Mouse (Mus musculus): ENCODE measurements around the gene Clp1. TPM values are rescaled to one million over a fixed set of nuclear protein-coding genes. Genes with fewer than 3 reads are reported as not detected.

Gene Clp1
- polyA plus RNA-seq, 1 experiment from 2014 or later: 16.4 TPM

DNA sequence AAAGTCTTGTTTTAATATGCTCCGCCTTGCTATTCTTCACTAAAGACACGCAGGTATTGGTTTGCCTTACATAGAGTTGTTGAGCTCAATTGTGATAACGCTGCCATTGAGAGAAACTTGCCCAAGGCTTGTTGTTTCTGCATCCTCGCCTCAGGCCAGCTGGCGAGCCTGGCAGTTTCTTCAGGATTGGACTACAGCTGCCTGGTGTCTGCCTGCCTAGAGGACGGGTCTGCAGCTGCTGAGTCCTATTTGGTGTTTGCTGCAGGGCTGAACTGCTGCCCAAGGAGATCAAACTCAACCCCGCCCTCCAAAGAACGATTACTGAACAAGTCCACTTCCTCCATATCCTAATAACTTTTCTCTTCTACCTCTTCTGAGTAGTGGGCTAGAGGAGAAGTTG lies 33.6 kb upstream of the Clp1 start:
- Histone ChIP-seq H3K27ac (replicated peaks) (no peak overlapping the region), H3K36me3 (0 out of 2 replicates have a peak, but pooled peaks cover 3% of the 10 kb centered on the region), H3K9me3 (no peaks in the 10 kb centered on the region), H3K4me1 (no peaks in the 10 kb centered on the region), H3K9ac (no peak overlapping the region), H3K4me3 (no peak overlapping the region), H3K4me2 (no peak overlapping the region), H3K27me3 (replicated peaks) (no peaks in the 10 kb centered on the region; the same call in 1 of the 2 replicates)
- WGBS: 68% methylated on average over 8 of the region's 8 CpGs
- ATAC-seq (ENCODE audit: extremely low read depth, insufficient number of reproducible peaks, low FRiP score, low TSS enrichment): no peak

DNA sequence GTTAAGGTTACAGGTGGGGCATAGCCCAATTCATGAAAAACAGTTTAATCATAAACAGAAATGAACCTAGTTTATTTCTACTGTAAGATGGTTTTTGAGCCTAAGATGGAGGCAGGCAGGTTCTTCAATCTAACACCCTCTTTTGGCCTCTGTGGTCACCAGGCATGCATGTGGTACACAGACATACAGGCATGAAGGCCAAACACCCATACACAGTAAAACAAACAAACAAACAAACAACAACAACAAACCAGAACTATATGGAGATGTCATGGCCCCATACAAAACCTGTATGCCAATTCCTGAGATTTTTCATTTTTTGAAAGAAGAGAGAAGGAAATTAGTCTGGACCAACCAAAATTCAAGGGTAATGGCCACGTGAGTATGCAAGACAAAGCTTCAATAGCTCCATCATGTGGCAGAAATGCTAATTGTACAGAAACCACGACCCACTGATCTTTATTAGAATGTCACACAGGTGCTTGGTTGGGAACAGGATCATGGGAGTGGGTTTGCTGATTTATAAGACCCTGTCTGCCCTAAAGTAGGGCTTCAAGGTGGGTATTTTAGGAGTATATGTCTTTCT lies 31.5 kb upstream of the Clp1 start:
- H3K36me3 ChIP-seq: no peaks in the 10 kb centered on the region
- WGBS: 5% methylated on average over 2 of the region's 2 CpGs
- no peak overlapping the region for H3K4me3 ChIP-seq
- no peak overlapping the region for H3K4me2 ChIP-seq
- H3K27me3 ChIP-seq (replicated peaks): no peaks in the 10 kb centered on the region
- no peak overlapping the region for H3K9ac ChIP-seq
- ATAC-seq (ENCODE audit: extremely low read depth, insufficient number of reproducible peaks, low FRiP score, low TSS enrichment): no peak
- H3K9me3 ChIP-seq: no peaks in the 10 kb centered on the region
- H3K4me1 ChIP-seq: no peaks in the 10 kb centered on the region
- no peak overlapping the region for H3K27ac ChIP-seq (replicated peaks)

DNA sequence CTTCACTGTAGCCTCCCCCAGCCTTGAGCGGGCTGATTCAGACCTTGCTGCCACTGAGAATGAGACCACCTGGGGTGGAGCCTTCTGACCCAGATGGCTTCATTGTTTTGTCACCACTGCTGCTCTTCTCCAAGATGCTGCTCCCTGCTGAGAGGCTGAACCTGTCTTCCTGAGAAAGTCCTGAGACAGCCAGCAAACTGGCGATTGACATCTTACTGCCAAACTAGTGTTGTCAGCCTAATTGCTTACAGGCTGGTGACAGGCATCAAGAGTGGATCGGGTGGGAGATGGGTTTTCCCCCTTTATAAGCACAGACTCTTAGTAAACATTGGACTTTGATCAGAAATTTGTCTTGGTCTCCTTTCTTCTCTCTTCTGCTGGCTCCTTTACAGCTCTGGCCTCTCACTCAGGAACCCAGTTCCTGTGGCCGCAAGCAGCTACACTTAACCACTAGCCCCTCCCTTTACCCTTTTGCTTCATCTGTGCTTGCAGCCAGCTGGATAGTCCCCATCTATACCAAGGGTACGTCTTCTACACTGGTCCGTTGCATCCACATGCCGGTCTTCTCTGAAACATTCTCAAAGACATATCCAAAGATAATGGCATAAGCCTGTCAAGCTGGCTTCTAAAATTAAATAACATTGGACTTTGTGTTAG lies 30.0 kb upstream of the Clp1 start:
- H3K36me3 ChIP-seq: no peaks in the 10 kb centered on the region
- no peak overlapping the region for H3K4me3 ChIP-seq
- no peak for ATAC-seq (ENCODE audit: extremely low read depth, insufficient number of reproducible peaks, low FRiP score, low TSS enrichment)
- H3K27ac ChIP-seq (replicated peaks): no peak overlapping the region
- H3K4me2 ChIP-seq: no peak overlapping the region
- no peaks in the 10 kb centered on the region for H3K9me3 ChIP-seq
- no peaks in the 10 kb centered on the region for H3K4me1 ChIP-seq
- no peaks in the 10 kb centered on the region for H3K27me3 ChIP-seq (replicated peaks)
- no peak overlapping the region for H3K9ac ChIP-seq
- WGBS: 47% methylated on average over 7 of the region's 7 CpGs

DNA sequence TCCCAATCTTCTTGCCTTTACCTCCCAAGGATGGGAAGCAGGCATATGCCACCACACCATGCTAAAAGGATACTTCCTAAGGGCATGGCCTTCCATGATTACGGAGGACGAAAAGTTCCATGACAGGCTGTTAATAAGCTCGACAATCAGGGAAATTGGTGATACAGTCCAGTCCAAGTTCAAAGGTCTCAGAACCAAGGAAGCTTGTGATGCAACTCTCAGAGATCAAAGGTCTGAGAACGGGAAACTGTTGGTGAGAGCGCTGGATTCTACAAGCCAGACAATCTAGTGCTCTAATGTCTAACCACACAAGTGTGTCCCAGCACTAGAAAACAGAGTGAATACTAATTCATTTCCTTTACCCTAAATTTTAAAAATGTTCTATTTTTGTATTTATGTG lies 29.1 kb upstream of the Clp1 start:
- WGBS: 69% methylated on average over 5 of the region's 5 CpGs
- no peak overlapping the region for H3K27ac ChIP-seq (replicated peaks)
- no peak overlapping the region for H3K4me3 ChIP-seq
- no peaks in the 10 kb centered on the region for H3K4me1 ChIP-seq
- no peak overlapping the region for H3K9ac ChIP-seq
- no peak for ATAC-seq (ENCODE audit: extremely low read depth, insufficient number of reproducible peaks, low FRiP score, low TSS enrichment)
- no peaks in the 10 kb centered on the region for H3K36me3 ChIP-seq
- H3K27me3 ChIP-seq (replicated peaks): no peaks in the 10 kb centered on the region
- no peak overlapping the region for H3K4me2 ChIP-seq
- H3K9me3 ChIP-seq: no peaks in the 10 kb centered on the region

DNA sequence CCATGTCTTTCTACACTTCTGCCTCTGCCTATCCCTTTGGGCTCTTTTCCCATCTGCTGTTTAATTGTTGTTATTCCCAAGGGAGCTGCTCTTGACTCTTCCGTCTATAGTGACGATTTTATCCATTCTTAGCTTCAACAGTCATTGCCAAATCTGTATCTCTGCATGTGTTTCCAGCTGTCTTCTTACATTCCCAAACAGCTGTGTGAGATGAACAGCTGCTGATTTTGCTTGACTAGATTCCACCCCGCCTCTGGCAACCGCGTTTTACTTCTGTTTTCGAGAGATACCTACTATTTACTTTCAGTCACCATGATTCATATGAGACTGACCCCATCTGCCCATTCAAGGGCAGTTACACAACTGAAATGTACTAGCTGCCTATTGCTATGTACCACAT lies 23.0 kb upstream of the Clp1 start:
- Histone ChIP-seq H3K36me3 (no peaks in the 10 kb centered on the region), H3K27me3 (replicated peaks) (no peaks in the 10 kb centered on the region), H3K4me2 (no peak overlapping the region), H3K27ac (replicated peaks) (no peak overlapping the region), H3K4me3 (no peak overlapping the region), H3K9ac (no peak overlapping the region), H3K4me1 (no peaks in the 10 kb centered on the region), H3K9me3 (no peaks in the 10 kb centered on the region)
- ATAC-seq (ENCODE audit: extremely low read depth, insufficient number of reproducible peaks, low FRiP score, low TSS enrichment): no peak
- 64% methylated on average over 6 of the region's 6 CpGs for WGBS

DNA sequence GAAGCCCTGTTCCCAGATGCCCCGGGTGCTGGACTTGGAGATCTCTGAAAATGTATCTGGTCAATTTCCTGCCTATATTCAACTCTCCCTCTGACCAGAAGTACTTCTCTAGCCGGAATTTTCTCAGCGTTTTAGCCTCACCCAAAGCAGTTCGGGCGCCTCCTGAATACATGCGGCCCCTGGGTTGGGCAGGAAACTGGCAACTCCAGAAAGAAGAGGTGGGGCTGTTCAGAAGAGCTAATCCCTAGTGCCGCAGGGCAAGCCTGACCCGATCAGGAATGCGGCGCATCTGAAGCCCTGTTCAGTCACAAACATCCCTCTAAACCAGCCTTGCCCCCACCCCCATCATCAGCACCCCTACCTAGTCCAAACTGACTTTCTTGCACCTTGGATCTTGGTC lies 17.0 kb upstream of the Clp1 start:
- no peaks in the 10 kb centered on the region for H3K9me3 ChIP-seq
- H3K36me3 ChIP-seq: peaks cover 20% of the 10 kb centered on the region
- peak overlapping the region; percentile 100 for H3K27ac ChIP-seq (replicated peaks)
- peak overlapping the region; percentile 100 for H3K9ac ChIP-seq
- peak overlapping the region; percentile 86 for H3K4me2 ChIP-seq
- peak overlapping the region; percentile 91 for H3K4me3 ChIP-seq
- WGBS: 3% methylated on average over 10 of the region's 10 CpGs
- ATAC-seq (ENCODE audit: extremely low read depth, insufficient number of reproducible peaks, low FRiP score, low TSS enrichment): peak; percentile 5; the same call in 1 of the 2 replicates
- H3K4me1 ChIP-seq: peaks cover 42% of the 10 kb centered on the region
- H3K27me3 ChIP-seq (replicated peaks): no peaks in the 10 kb centered on the region

DNA sequence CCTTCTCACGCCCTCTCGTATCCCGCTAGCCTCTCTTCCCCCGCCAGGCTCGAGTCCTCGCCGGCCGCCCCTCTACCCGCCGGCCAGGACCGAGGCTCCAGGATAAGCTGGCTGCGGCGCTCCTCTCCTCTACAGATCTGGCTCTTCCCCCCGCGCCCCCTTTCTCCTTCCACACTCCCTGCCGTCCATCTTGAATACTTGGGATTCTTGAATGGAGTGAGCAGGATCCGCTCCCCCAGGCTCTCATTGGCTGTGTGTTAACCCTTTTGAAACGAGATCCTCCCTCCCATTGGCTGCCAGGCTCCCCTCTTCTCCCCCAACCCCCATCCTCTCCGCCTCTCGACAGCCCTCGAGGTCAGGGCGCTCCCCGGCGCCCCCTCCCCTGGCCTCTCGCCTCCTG lies 16.4 kb upstream of the Clp1 start, which contains the start of gene Gm19426:
Gene Gm19426, minus strand, starts transcription at position 95 of the 400 bp plus-strand sequence.
- WGBS: 2% methylated on average over 25 of the region's 25 CpGs

DNA sequence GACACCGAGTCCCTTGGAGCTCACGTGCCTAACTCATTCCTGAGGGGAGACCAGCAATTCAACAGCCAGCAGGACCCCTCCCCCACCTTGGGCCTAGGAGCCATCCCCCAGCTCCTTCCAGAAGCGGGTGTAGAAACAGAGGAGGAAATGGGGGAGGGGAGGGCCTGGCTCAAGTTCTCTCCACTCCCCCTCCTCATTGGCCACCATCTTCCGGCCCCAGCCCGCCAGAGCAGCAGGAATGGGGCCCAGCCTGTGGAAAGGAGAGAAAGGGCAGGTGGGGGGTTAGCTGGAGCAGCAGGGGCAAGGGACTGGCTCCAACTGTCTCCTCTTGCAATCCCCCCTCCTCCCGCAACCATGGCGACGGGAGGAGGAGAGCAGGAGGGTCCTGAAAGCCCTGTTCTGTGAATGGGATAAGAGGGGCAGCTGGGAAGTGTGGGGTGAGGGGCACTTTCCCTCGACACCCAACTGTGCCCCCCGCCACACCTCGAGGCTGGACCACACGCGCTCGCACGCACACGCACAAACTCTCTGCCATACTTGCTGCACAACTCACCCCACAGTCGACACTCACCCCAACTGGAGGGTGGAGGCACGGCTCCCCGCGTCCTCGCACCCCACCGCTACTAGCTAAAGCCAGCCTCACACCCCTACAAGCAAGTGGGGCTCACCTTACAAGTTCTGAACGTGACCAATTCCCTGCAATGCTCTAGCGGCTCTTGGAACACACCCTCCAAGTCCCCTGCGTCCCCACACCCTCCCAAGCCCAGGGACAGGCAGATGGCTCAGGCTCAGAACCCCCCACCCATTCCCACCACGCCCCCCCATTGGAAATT lies 15.5 kb upstream of the Clp1 start:
- peak overlapping the region; percentile 100 for H3K27ac ChIP-seq (replicated peaks)
- peak overlapping the region; percentile 86 for H3K4me2 ChIP-seq
- H3K9ac ChIP-seq: peak overlapping the region; percentile 100
- H3K4me1 ChIP-seq: peaks cover 57% of the 10 kb centered on the region
- under 1% methylated on average over 26 of the region's 26 CpGs for WGBS
- peak overlapping the region; percentile 91 for H3K4me3 ChIP-seq
- H3K27me3 ChIP-seq (replicated peaks): no peaks in the 10 kb centered on the region
- peak; percentile 49 for ATAC-seq (ENCODE audit: extremely low read depth, insufficient number of reproducible peaks, low FRiP score, low TSS enrichment)
- H3K9me3 ChIP-seq: no peaks in the 10 kb centered on the region
- H3K36me3 ChIP-seq: peaks cover 20% of the 10 kb centered on the region

More for the DNA sequence above, 16.4 kb upstream of the Clp1 start, which contains the start of gene Gm19426:
- peak within 1 kb of the TSS; percentile 100 for H3K9ac ChIP-seq
- peak within 1 kb of the TSS; percentile 86 for H3K4me2 ChIP-seq
- ATAC-seq (ENCODE audit: extremely low read depth, insufficient number of reproducible peaks, low FRiP score, low TSS enrichment): peak; percentile 86
- peaks cover 20% of the 10 kb centered on the region for H3K36me3 ChIP-seq
- no peaks in the 10 kb centered on the region for H3K9me3 ChIP-seq
- peaks cover 48% of the 10 kb centered on the region for H3K4me1 ChIP-seq
- peak within 1 kb of the TSS; percentile 91 for H3K4me3 ChIP-seq
- peak within 1 kb of the TSS; percentile 100 for H3K27ac ChIP-seq (replicated peaks)
- no peaks in the 10 kb centered on the region for H3K27me3 ChIP-seq (replicated peaks)

DNA sequence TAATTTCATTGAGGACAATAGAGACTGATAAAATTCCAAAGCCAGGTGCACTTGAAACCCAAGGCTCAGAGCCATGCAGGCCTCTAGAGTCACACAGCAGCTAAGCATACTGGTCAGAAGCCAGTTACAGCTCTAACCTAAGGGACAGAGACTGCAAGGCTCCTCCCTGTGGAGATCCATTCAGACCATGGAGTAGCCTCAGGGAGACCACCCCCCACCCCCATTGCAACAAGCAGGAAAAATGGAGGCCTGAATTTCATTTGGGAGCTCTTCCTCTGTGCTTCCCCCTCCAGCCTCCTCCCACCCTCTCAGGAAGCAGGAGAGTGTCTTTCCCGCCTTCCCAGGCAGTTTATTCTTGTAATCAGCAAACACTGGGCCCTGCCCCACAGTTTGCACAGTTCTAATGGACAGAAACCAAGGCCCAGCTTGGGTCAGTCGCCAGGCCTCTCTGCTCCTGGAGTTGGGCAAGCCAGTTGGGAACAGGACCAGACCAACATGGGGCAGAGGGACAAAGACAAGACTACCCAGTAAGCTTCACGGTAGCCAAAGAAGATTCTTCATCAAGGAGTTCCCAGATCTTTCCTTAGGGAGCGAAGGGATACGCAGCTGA lies 14.8 kb upstream of the Clp1 start:
- Histone ChIP-seq H3K27me3 (replicated peaks) (no peaks in the 10 kb centered on the region), H3K4me3 (peak overlapping the region; percentile 91), H3K36me3 (peaks cover 20% of the 10 kb centered on the region), H3K4me2 (peak overlapping the region; percentile 86), H3K9me3 (no peaks in the 10 kb centered on the region), H3K9ac (peak overlapping the region; percentile 100), H3K27ac (replicated peaks) (peak overlapping the region; percentile 100), H3K4me1 (peaks cover 64% of the 10 kb centered on the region)
- WGBS: 6% methylated on average over 5 of the region's 5 CpGs
- no peak for ATAC-seq (ENCODE audit: extremely low read depth, insufficient number of reproducible peaks, low FRiP score, low TSS enrichment)

DNA sequence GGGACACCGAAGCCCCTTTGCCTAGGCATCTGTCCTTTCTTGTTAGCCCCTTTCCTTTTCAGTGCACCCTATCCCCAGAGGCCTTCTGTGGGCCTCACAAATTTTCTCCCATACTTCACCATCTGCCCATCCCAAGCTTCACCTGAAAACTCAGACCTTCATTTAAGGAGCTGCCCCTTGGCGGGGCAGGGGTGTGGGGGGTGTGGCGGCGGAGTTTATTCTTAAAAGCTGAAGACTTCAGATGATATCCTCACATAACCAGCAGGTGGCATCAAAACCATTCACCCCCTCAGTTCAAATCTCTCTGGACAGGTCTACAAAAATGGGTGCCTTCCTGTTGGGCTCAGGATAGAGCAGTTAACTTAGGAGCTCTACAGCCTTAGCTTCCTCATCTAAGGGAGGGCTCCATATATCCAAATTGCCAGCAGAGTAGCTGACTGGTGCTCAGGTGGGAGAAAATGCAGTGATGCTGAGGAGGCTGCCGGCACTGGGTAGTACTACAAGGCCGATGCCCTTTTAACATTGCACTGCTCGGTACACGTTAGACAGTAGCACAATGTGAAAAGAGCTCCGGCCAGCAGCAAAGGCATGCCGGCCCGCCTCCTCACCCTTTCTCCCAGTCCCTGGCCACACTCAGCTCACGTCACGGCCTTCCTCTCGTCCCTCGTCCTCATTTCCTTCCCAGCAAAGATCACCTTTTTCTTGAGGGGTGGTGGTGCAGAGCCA lies 13.6 kb upstream of the Clp1 start:
- 69% methylated on average over 15 of the region's 15 CpGs for WGBS
- H3K36me3 ChIP-seq: peaks cover 20% of the 10 kb centered on the region
- H3K4me1 ChIP-seq: peaks cover 76% of the 10 kb centered on the region
- peak overlapping the region; percentile 100 for H3K27ac ChIP-seq (replicated peaks)
- peak overlapping the region; percentile 86 for H3K4me2 ChIP-seq
- H3K4me3 ChIP-seq: peak overlapping the region; percentile 91
- no peaks in the 10 kb centered on the region for H3K9me3 ChIP-seq
- no peak for ATAC-seq (ENCODE audit: extremely low read depth, insufficient number of reproducible peaks, low FRiP score, low TSS enrichment)
- H3K9ac ChIP-seq: peak overlapping the region; percentile 100
- peaks cover 5% of the 10 kb centered on the region; the same call in 1 of the 2 replicates for H3K27me3 ChIP-seq (replicated peaks)
